Mouse (Mus musculus): ENCODE results near the gene Gls2. TPM values are rescaled to one million over a fixed set of nuclear protein-coding genes. Genes with fewer than 3 reads are reported as not detected.
"Not testable (repeated sequence)": the region's sequence is repeated elsewhere in the genome, so short reads cannot be mapped to it uniquely, and the experiment has no call there.

Gene Gls2
- polyA plus RNA-seq, 1 experiment from 2014 or later = 0.93 TPM

DNA sequence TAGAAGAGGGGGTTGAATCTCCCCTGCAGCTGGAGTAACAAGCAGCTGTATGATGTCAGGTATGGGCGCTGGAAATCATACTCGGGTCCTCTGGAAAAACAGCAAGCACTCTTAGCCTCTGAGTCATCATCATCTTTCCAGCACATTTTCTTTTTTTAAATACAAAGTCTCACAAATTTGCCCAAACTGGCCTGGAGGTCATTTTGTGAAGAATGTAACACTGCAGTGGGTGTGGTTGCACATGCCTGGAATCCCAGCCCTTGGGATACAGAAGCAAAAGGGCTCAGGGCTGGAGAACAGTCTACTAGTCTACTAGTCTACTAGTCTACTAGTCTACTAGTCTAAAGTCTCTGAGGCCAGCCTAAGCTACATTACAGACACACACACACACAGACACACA, 10.0 kb upstream of the Gls2 start:
- no peak overlapping the region for H3K4me3 ChIP-seq
- WGBS = 91% methylated on average over 2 of the region's 2 CpGs
- no peaks in the 10 kb centered on the region for H3K27me3 ChIP-seq (ENCODE audit: insufficient read depth, poor library complexity, severe bottlenecking)
- H3K27ac ChIP-seq = no peak overlapping the region
- H3K9me3 ChIP-seq = no peaks in the 10 kb centered on the region
- no peaks in the 10 kb centered on the region for H3K36me3 ChIP-seq
- no peak for DNase-seq (ENCODE audit: low spot score)
- peaks cover 7% of the 10 kb centered on the region for H3K4me1 ChIP-seq (replicated peaks)

DNA sequence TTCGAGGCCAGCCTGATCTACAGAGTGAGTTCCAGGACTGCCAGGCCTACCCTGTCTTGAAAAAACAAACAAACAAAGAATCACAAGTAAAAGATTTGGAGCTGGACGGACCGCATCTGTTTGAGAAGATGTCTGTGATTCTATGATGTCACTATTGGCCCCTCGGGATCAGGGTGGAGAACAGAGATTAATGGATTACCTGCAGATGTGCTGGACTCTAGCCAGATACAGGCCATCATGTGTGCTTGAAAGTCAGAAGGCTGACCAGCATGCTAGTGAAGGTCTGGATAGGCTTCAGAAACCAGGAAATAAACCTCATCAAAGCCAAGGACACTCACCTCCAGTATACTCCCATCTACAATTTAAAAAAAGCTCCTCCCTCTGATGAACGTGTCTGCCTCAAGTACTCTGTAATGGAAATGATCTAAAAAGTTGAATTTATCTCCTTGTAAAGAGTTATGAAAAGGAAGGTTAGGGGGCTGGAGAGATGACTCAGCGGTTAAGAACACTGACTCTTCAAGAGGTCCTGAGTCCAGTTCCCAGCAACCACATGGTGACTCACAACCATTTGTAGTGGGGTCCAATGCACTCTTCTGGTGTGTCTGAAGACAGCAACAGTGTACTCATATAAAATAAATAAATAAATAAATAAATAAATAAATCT, 8.8 kb upstream of the Gls2 start:
- H3K27ac ChIP-seq = no peak overlapping the region
- no peak for DNase-seq (ENCODE audit: low spot score)
- H3K4me1 ChIP-seq (replicated peaks) = no peaks in the 10 kb centered on the region
- H3K36me3 ChIP-seq = no peaks in the 10 kb centered on the region
- no peaks in the 10 kb centered on the region for H3K27me3 ChIP-seq (ENCODE audit: insufficient read depth, poor library complexity, severe bottlenecking)
- no peaks in the 10 kb centered on the region for H3K9me3 ChIP-seq
- WGBS = 84% methylated on average over 6 of the region's 6 CpGs
- H3K4me3 ChIP-seq = no peak overlapping the region

DNA sequence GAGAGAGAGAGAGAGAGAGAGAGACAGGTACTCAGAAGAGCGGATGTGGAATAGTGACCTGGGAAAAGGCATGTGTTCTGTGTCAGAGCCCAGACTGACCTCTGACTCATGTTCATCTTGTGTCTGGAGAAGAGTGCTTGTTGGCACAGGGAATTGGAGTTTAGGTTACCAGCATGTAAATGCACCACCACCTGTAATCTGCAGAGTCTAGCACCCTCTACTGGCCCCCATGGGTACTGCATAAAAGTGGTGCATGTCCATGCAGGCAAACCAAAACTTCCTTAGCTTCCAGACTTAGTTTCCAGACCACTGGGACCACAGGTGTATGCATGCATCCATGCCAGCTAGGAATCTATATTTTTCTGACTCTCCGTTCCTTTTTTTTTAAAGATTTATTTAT, 8.3 kb upstream of the Gls2 start:
- no peak overlapping the region for H3K27ac ChIP-seq
- H3K4me1 ChIP-seq (replicated peaks) = no peaks in the 10 kb centered on the region
- 47% methylated on average over 2 of the region's 2 CpGs for WGBS
- no peaks in the 10 kb centered on the region for H3K27me3 ChIP-seq (ENCODE audit: insufficient read depth, poor library complexity, severe bottlenecking)
- H3K4me3 ChIP-seq = no peak overlapping the region
- no peaks in the 10 kb centered on the region for H3K9me3 ChIP-seq
- no peaks in the 10 kb centered on the region for H3K36me3 ChIP-seq
- DNase-seq (ENCODE audit: low spot score) = peak; percentile 88

DNA sequence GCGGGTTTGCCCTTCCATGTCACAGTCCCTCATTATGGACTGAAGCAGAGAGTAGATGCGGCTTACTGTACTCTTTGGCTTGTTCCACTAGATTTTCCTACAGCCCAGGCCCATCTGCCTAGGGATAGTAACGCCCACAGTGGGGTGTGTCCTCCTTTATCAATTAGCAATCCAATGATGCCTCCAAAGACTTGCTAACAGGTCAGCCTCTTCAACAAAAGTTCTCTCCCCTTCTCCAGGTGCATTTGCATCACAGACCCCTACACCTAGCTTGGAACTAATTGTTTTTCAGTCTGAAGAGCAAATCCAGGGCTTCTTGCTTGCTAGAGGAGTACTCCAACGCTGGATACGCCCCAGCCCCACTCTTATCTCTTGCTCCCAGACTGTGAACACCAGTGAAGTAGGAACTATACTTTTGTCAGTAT, 7.1 kb upstream of the Gls2 start:
- WGBS = 72% methylated on average over 5 of the region's 5 CpGs
- Histone ChIP-seq H3K9me3 (no peaks in the 10 kb centered on the region), H3K36me3 (no peaks in the 10 kb centered on the region), H3K4me1 (replicated peaks) (no peaks in the 10 kb centered on the region), H3K27ac (no peak overlapping the region), H3K27me3 (ENCODE audit: insufficient read depth, poor library complexity, severe bottlenecking) (no peaks in the 10 kb centered on the region), H3K4me3 (no peak overlapping the region)
- DNase-seq (ENCODE audit: low spot score) = no peak

DNA sequence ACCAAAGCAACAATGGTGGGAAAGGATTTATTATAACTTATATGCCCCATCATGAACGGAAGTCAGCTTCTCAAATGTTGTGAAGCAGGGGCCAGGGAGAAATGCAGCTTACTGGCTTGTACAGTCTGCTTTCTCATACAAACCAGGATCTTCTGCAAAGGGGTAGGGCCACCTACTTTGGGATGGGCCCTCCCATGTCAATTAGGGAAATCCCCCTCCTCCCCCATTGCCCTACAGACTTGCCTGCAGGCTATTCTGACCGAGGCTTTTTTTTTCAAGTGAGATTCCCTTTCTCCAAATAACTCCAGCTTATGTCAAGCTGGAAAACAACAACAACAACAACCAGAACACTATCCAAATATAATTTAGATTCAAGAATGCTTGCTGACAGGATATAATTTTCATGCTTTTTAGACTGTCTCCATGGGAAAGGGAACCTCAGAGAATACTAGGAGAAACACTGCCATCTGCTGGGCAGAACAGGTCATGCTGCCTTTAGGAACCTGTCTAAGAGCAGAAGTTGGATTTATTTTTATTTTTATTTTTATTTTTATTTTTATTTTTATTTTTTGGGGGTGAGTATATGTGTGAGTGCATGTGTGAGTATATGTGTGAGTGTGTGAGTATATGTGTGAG, 5.9 kb upstream of the Gls2 start:
- Histone ChIP-seq H3K27ac (no peak overlapping the region), H3K4me1 (replicated peaks) (no peaks in the 10 kb centered on the region), H3K4me3 (0 out of 2 replicates have a peak overlapping the region, but pooled peaks have one; percentile 9), H3K36me3 (no peaks in the 10 kb centered on the region), H3K27me3 (ENCODE audit: insufficient read depth, poor library complexity, severe bottlenecking) (peaks cover 6% of the 10 kb centered on the region), H3K9me3 (no peaks in the 10 kb centered on the region)
- DNase-seq (ENCODE audit: low spot score) = peak; percentile 59
- WGBS = 51% methylated on average over 2 of the region's 2 CpGs

DNA sequence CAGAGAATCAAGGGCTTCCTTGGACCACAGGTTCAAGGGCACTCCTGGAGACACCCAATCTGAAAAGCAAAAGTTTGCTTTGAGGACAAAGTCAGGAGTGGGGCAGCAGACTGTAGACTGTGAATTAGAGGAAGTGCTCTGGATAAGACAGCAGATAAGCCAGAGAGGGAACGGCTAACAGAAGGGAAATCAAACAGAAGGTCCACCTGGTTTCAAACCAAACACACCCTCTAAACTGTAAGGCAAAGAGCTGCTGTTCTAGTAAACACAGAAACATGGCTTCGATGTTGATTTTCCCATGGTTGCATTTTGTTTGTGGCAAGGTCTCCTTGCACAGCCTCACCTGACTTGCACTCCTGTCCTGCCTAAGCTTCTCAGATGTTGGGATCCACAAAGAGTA, 2.8 kb upstream of the Gls2 start:
- Histone ChIP-seq H3K27me3 (ENCODE audit: insufficient read depth, poor library complexity, severe bottlenecking) (peaks cover 27% of the 10 kb centered on the region), H3K4me1 (replicated peaks) (peaks cover 16% of the 10 kb centered on the region), H3K9me3 (no peaks in the 10 kb centered on the region), H3K36me3 (no peaks in the 10 kb centered on the region), H3K27ac (no peak overlapping the region), H3K4me3 (no peak overlapping the region)
- DNase-seq (ENCODE audit: low spot score) = no peak
- WGBS = 87% methylated on average over 2 of the region's 2 CpGs

DNA sequence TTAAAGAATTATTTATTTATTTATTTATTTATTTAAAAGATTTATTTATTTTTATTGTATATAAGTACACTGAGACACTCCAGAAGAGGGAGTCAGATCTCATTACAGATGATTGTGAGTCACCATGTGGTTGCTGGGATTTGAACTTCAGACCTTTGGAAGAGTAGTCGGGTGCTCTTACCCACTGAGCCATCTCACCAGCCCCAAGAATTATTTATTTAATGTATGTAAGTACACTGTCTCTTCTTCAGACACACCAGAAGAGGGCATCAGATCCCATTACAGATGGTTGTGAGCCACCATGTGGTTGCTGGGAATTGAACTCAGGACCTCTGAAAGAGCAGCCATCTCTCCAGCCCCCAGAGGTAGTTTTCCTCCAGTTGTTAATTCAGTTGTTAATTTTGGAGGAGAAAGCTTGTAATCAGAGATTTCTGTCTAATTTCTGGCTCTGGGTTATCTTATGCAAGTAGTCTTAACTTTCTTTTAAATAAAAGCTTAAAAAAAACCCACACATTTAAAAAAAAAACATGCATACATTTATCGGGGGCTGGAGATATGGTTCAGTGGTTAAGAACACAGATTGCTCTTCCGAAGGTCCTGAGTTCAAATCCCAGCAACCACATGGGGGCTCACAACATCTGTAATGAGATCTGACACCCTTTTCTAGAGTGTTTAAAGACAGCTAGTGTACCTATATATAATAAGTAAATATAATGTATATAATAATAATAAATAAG, 2.1 kb upstream of the Gls2 start:
- not testable (repeated sequence) for H3K9me3 ChIP-seq; H3K4me3 ChIP-seq; H3K36me3 ChIP-seq; DNase-seq (ENCODE audit: low spot score); H3K27ac ChIP-seq
- Histone ChIP-seq H3K27me3 (ENCODE audit: insufficient read depth, poor library complexity, severe bottlenecking) (peaks cover 35% of the 10 kb centered on the region), H3K4me1 (replicated peaks) (peaks cover 16% of the 10 kb centered on the region)
- 91% methylated on average over 3 of the region's 3 CpGs for WGBS

DNA sequence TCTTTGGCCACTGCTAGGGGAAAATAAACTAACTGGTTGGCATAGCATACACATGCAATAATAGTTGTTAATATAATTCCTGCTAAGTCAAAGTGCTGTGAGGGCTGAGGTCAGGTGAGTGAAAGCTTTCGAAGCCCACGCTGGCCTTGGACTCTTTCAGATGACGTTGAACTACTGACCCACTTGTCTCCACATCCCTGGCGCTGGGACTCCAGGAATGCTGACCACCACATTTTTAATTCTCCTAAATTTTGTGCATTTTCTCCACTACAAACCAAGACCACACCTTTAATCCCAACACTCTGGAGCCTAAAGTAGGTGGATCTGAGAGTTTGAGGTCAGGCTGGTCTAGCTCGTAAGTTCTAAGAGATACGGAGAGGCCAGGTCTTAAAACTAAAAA, 1.1 kb upstream of the Gls2 start:
- H3K9me3 ChIP-seq = no peaks in the 10 kb centered on the region
- H3K4me1 ChIP-seq (replicated peaks) = peaks cover 16% of the 10 kb centered on the region
- no peak for DNase-seq (ENCODE audit: low spot score)
- H3K27ac ChIP-seq = no peak overlapping the region
- peaks cover 35% of the 10 kb centered on the region for H3K27me3 ChIP-seq (ENCODE audit: insufficient read depth, poor library complexity, severe bottlenecking)
- no peaks in the 10 kb centered on the region for H3K36me3 ChIP-seq
- 86% methylated on average over 6 of the region's 6 CpGs for WGBS
- H3K4me3 ChIP-seq = no peak overlapping the region

DNA sequence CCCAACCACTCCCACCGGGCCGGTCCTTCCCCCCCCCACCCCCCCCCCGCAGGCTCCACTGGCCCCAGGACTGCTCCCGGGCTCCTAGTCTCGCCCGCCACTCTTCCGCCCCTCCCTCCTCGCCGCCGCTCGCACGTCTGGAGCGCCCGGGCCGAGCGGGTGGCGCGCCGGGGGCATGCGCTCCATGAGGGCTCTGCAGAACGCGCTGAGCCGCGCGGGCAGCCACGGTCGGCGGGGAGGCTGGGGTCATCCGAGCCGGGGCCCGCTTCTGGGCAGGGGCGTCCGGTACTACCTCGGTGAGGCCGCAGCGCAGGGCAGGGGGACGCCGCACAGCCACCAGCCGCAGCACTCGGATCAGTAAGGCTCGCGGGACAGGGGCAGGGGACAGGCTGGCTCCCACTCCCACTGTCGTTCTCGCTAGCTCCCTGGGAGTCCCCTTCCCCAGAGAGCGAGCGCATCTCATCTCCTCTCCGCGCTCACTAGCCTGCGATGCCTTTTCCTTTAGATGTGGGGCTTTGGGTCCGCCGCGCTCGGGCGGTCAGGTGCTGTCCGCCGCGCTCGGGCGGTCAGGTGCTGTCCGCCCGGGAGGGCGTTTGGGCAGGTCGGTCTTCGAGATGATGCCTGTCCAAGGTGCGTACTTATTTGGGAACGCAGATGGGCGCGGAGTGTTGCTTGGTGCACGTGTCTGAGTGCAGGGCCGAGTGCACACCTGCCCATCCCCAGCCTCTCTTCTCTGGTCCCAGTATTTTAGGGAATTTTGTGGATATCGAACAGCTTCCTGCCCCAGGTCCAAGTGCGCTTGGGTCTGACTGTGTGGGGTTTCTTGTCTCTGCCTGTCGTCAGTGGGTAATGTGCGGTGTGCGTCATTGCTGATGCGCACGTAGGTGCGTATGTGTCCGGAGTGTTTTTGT, 549 bp downstream of the Gls2 start:
- no peak for DNase-seq (ENCODE audit: low spot score)
- H3K36me3 ChIP-seq = no peaks in the 10 kb centered on the region
- H3K4me1 ChIP-seq (replicated peaks) = peaks cover 16% of the 10 kb centered on the region
- peak overlapping the region; percentile 82 for H3K27ac ChIP-seq
- H3K27me3 ChIP-seq (ENCODE audit: insufficient read depth, poor library complexity, severe bottlenecking) = peaks cover 35% of the 10 kb centered on the region
- H3K4me3 ChIP-seq = peak overlapping the region; percentile 89
- no peaks in the 10 kb centered on the region for H3K9me3 ChIP-seq
- 1% methylated on average over 76 of the region's 79 CpGs for WGBS

DNA sequence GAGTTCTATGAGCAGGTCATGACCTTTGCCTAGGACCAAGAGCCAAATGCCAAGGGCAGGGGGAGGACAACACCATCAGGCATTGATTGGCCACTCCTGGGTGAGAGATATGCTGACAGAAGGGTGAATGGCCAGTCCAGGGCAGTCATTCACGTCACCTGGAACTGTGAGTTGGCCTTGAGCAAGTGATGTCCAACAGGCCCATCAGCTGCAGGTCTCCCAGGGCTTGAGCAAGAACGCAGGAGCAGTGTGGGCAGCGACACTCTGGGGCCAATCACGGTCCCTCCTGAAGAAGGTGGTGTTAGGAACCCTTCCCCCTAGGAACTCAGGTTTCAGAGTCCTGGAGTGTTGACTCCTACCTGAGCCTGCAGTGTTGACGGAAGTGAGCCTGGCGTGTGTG, 7.6 kb downstream of the Gls2 start:
- WGBS = 74% methylated on average over 6 of the region's 6 CpGs
- Histone ChIP-seq H3K4me3 (no peak overlapping the region), H3K9me3 (no peaks in the 10 kb centered on the region), H3K27ac (no peak overlapping the region), H3K36me3 (peaks cover 7% of the 10 kb centered on the region), H3K27me3 (ENCODE audit: insufficient read depth, poor library complexity, severe bottlenecking) (peaks cover 4% of the 10 kb centered on the region), H3K4me1 (replicated peaks) (0 out of 2 replicates have a peak, but pooled peaks cover 11% of the 10 kb centered on the region)
- DNase-seq (ENCODE audit: low spot score) = no peak

DNA sequence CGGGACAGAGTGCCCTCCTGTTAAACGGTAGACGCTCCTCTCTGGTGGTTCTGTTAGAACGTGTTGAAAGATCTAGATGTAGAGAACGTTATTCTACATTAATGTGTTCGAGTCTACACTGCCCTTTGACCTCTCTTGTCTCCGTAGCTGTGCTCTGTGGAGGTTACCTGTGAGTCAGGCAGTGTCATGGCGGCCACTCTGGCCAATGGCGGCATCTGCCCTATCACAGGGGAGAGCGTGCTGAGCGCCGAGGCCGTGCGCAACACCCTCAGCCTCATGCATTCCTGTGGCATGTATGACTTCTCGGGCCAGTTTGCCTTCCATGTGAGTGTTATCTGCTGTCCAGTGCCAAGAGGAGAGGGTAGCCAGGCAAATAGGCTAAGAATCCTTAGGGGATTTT, 10.7 kb downstream of the Gls2 start:
- H3K9me3 ChIP-seq = no peaks in the 10 kb centered on the region
- H3K4me1 ChIP-seq (replicated peaks) = peaks cover 11% of the 10 kb centered on the region; the same call in 1 of the 2 replicates
- WGBS = 89% methylated on average over 15 of the region's 15 CpGs
- H3K27ac ChIP-seq = no peak overlapping the region
- peaks cover 15% of the 10 kb centered on the region for H3K36me3 ChIP-seq
- DNase-seq (ENCODE audit: low spot score) = no peak
- no peak overlapping the region for H3K4me3 ChIP-seq
- H3K27me3 ChIP-seq (ENCODE audit: insufficient read depth, poor library complexity, severe bottlenecking) = no peaks in the 10 kb centered on the region

DNA sequence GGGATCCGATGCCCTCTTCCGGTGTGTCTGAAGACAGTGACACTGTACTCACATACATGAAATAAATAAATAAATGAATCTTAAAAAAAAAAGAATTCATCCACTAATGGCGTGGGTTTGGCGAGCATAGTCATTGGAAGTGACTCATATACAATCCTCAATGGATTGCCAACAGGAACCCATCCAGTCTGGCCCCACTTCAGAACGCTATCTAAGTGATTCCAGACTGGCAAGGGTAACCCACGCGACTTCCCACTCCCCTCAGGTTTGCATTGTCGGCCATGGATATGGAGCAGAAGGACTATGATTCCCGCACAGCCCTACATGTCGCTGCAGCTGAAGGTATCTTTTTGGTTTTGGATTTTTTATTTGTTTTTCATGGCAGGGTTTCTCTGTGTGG, 14.1 kb downstream of the Gls2 start:
- 95% methylated on average over 10 of the region's 10 CpGs for WGBS
- no peak overlapping the region for H3K27ac ChIP-seq
- H3K4me3 ChIP-seq = no peak overlapping the region
- H3K27me3 ChIP-seq (ENCODE audit: insufficient read depth, poor library complexity, severe bottlenecking) = peaks cover 4% of the 10 kb centered on the region; the same call in 1 of the 2 replicates
- H3K4me1 ChIP-seq (replicated peaks) = peaks cover 25% of the 10 kb centered on the region
- no peaks in the 10 kb centered on the region for H3K9me3 ChIP-seq
- no peak for DNase-seq (ENCODE audit: low spot score)
- H3K36me3 ChIP-seq = peaks cover 15% of the 10 kb centered on the region
